Comparison of ENCODE assay signal across 17 mouse cellular contexts in genomic region chr1:90343492-90343891, GRCm38 (mm10).
A peak's percentile ranks its signal among the peaks of the same experiment; 100 is the strongest.
DNase-seq lines count a peak whose midpoint lies in the region; ATAC-seq and TF ChIP-seq lines count a peak whose summit lies in the region.
"Had no signal": no experiment of that assay in that cellular context is flagged by ENCODE, and none has a peak within 500 bp of the region (broad histone marks: within the 10 kb centered on the region; RNA-seq: fewer than 3 reads in every experiment).

No protein-coding gene starts in this region.

- ATAC-seq in kidney, embryonic 15.5 days (replicated peaks; ENCODE audit: low FRiP score), result 0 out of 2 replicates have a peak, but pooled peaks have one; percentile 46
- ATAC-seq in intestine, embryonic 15.5 days, result no peak
- ATAC-seq: forebrain, embryonic 15.5 days had no signal

- H3K9ac ChIP-seq in kidney, embryonic 15.5 days, result no peak overlapping the region
- no peak overlapping the region for H3K9ac ChIP-seq in intestine, embryonic 15.5 days
- H3K9ac ChIP-seq: embryonic facial prominence, embryonic 12.5 days; forebrain, embryonic 15.5 days; heart, embryonic 12.5 days; hindbrain, embryonic 14.5 days had no signal

- WGBS in kidney, adult 2 months, result 50% methylated on average over 2 of the region's 2 CpGs
- WGBS in kidney, embryonic 15.5 days, result 31% methylated on average over 2 of the region's 2 CpGs
- 58% methylated on average over 2 of the region's 2 CpGs for WGBS in intestine, embryonic 15.5 days

- DNase-seq in kidney, adult 2 months, result peak; percentile 72
- no peak for DNase-seq in kidney, postnatal 4 days
- DNase-seq in kidney, postnatal 14 days, result peak; percentile 34
- DNase-seq in ovary, postnatal 36 days (ENCODE audit: low spot score), result no peak
- DNase-seq: adrenal gland, adult 8-10 months; adrenal gland, postnatal 36 days; cerebellum, adult 2 months; cerebellum, postnatal 10 days; embryo, embryonic 11 days; gastrocnemius, postnatal 14 days had no signal

- no peak overlapping the region for H3K4me3 ChIP-seq in kidney, adult 2 months (ENCODE audit: insufficient read depth, low read depth, low read length)
- no peak overlapping the region for H3K4me3 ChIP-seq in kidney, embryonic 15.5 days (replicated peaks)
- no peak overlapping the region for H3K4me3 ChIP-seq in intestine, embryonic 15.5 days (replicated peaks)
- H3K4me3 ChIP-seq: embryonic facial prominence, embryonic 12.5 days; forebrain, embryonic 15.5 days; heart, embryonic 12.5 days; hindbrain, embryonic 10.5 days had no signal

- H3K36me3 ChIP-seq in kidney, adult 2 months (ENCODE audit: control insufficient read depth, insufficient read depth, low read length), result no peaks in the 10 kb centered on the region
- H3K36me3 ChIP-seq in kidney, embryonic 15.5 days, result no peaks in the 10 kb centered on the region
- no peaks in the 10 kb centered on the region for H3K36me3 ChIP-seq in intestine, embryonic 15.5 days
- H3K36me3 ChIP-seq: embryonic facial prominence, embryonic 12.5 days; forebrain, embryonic 15.5 days; heart, embryonic 12.5 days; hindbrain, embryonic 10.5 days had no signal

- H3K9me3 ChIP-seq in kidney, embryonic 15.5 days (replicated peaks), result no peaks in the 10 kb centered on the region
- H3K9me3 ChIP-seq in intestine, embryonic 15.5 days, result no peaks in the 10 kb centered on the region
- H3K9me3 ChIP-seq: embryonic facial prominence, embryonic 12.5 days; forebrain, embryonic 15.5 days; heart, embryonic 12.5 days; hindbrain, embryonic 10.5 days had no signal

- H3K27ac ChIP-seq in kidney, adult 2 months (ENCODE audit: insufficient read depth, low read depth, low read length), result no peak overlapping the region
- H3K27ac ChIP-seq in kidney, embryonic 15.5 days, result no peak overlapping the region
- H3K27ac ChIP-seq in intestine, embryonic 15.5 days, result no peak overlapping the region
- H3K27ac ChIP-seq: embryonic facial prominence, embryonic 12.5 days; forebrain, embryonic 15.5 days; hindbrain, embryonic 10.5 days; hindbrain, embryonic 14.5 days had no signal

- no peaks in the 10 kb centered on the region; the same call in none of the 2 replicates for H3K4me1 ChIP-seq in kidney, adult 2 months (ENCODE audit: control insufficient read depth, insufficient read depth, low read length)
- peaks cover 7% of the 10 kb centered on the region; the same call in 1 of the 2 replicates for H3K4me1 ChIP-seq in kidney, embryonic 15.5 days
- no peaks in the 10 kb centered on the region for H3K4me1 ChIP-seq in intestine, embryonic 15.5 days (replicated peaks)
- H3K4me1 ChIP-seq: forebrain, embryonic 15.5 days had no signal

- H3K27me3 ChIP-seq in kidney, adult 2 months (replicated peaks; ENCODE audit: control insufficient read depth, insufficient read depth, low read length), result no peaks in the 10 kb centered on the region
- H3K27me3 ChIP-seq in kidney, embryonic 15.5 days, result 0 out of 2 replicates have a peak, but pooled peaks cover 7% of the 10 kb centered on the region
- no peaks in the 10 kb centered on the region for H3K27me3 ChIP-seq in intestine, embryonic 15.5 days (replicated peaks)
- H3K27me3 ChIP-seq: forebrain, embryonic 15.5 days had no signal

- H3K4me2 ChIP-seq in kidney, embryonic 15.5 days, result no peak overlapping the region
- no peak overlapping the region for H3K4me2 ChIP-seq in intestine, embryonic 15.5 days (replicated peaks)
- H3K4me2 ChIP-seq: embryonic facial prominence, embryonic 12.5 days; forebrain, embryonic 15.5 days; heart, embryonic 12.5 days; hindbrain, embryonic 14.5 days had no signal

- no peak for TF ChIP-seq POLR2A in kidney, adult 2 months (IDR thresholded peaks at IDR 0.05; ENCODE audit: low read depth, low read length)

- no peak for TF ChIP-seq CTCF in kidney, adult 2 months (conservative IDR thresholded peaks at IDR 0.05; ENCODE audit: insufficient read depth, insufficient read length, low read depth, low read length)

Comparison
In these comparisons a context has a peak if more than half of its experiments do, and no peak if none do; other contexts are left out.
1. DNase-seq: peak in kidney, adult 2 months (single experiment) and kidney, postnatal 14 days (single experiment); none in kidney, postnatal 4 days (0 of 2) and ovary, postnatal 36 days (single experiment).